Mouse (Mus musculus) testis, postnatal 10 days (tissue): Measurements from ENCODE around the gene Zfp11.
"Not testable (repeated sequence)": the region's sequence is repeated elsewhere in the genome, so short reads cannot be mapped to it uniquely, and the experiment has no call there.

Source experiments
- DNase-seq: peaks from one replicate; pipeline ENCODE4 v3.0.0; 2021; ENCODE audit warnings: low spot score

Zfp11 gene

DNA sequence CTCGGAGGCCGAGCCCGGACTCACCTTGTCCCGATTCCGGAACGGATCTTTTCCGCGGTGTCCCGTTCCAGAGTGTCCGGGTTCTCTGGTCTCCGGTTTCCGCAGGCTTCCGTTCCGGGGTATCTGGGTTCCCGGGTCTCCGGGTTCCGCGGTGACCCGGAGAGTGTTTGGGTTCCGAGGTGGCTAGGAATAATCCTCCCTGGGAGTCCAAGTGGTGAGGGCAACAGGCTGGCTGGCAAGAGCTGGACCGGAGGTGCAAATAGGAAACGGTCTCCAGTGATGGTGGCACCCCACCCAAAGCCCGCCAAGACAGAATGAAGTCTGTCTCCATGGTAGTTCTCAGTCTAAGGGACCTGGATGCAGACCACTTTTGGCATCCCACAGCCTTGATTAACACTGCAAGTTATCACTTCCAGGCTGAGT is at the start of gene Zfp11:
Gene Zfp11, minus strand, starts transcription at position 64 of the 423 bp plus-strand sequence.
- peak; percentile 88 for DNase-seq

DNA sequence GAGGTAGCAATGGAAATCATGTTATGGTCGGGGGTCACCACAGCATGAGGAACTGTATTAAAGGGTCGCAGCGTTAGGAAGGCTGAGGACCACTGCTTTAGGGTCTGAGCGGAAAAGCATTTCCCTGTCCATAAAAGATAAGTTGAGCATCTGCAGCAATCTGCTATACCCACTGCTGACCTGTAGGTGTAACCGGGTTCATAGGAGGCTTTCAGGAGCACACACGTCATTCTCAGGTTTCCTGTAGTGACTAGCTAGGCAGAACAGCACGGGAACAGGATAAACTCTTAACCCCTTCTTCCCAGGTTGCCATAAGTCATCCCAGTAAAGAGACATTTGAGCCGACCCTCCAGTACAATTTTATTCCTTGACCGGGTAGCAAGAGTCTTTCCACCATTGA is 47.1 kb upstream of the Zfp11 start:
- peak; percentile 20 for DNase-seq

DNA sequence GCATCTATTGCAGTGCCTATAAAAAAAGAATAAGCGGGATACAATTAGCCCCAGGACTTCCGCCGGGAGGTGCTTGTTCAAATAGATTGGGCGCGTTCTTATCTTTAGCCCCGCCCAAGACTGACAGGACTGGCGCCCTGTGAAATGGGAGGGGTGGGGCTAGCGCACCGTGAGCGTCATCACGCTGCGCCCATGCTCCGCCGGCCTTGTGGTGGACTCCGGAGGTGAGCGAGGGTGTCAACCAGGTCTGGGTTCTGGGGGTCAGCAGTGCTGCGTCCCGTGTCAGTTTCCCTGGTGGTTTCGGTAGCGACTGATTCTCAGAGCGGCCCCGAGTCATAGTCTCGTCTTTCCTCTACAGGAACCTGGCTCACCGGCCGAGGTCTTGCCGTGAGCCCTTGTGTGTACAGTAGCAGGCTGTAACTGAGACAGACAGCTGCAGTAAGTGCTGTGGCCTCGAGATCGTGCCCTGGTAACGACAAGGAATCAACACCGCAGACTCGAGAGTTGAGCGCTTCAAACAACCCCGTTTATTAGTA is 45.5 kb upstream of the Zfp11 start, which contains the start of gene Mrps17:
Gene Mrps17, plus strand, starts transcription at position 172 of the 536 bp plus-strand sequence.
- peak; percentile 94 for DNase-seq

DNA sequence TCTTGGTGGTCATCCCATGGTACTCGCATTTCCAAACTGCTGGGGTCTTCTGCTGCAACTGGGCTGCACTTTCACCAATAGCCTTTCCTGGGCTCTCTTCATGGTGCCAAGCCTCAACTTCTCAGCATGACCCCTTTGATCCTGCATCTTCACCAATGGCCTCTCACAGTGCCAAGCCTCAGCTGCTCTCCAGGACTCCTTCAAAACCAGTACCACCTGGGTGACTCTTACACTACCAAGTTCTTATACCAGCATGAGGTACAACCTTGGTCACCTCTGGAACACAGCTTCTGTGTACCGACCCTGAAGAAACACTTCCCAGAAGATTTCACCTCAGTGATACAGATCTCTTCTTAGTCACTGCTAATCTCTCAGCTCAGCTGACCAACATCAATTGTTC is 38.5 kb upstream of the Zfp11 start, which contains the start of gene Sept14:
Gene Sept14, minus strand, starts transcription at position 101 of the 400 bp plus-strand sequence.
- peak; percentile 31 for DNase-seq

DNA sequence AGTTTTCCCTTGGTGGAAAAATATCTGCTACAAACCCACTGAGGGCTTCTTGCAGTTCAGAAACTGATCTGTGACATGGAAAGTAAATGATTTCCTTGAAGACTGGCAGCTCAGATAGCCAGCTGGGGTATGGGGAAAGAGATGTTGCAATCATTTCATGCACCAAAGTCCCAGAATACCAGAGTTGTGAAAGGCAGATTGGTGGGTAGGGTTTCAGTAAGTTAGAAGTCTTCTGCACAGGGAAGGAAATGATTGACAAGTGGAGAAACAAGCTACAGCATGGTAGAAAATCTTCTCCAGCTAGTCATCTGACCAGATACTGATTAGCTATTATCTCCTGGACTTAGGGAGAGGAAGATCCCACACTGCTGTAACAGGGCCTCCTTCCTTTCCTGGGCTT is 33.5 kb upstream of the Zfp11 start:
- DNase-seq: no peak

DNA sequence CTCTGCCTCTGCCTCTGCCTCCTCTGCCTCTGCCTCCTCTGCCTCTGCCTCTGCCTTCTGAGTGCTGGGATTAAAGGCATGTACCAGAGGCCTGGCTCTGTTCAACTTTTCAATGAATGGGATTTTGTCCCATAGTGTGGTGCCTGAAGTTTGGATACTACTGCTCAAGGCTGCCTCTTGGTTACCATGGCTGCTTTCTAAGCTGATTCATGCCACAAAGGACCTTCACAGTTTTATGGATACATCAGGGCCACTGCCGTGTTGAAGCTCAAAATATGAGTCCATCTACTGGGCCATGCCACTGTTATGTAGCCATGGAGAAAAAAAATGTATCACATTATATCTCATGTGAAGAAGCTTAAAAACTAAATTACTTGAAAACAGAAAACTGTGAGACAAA is 31.8 kb upstream of the Zfp11 start:
- DNase-seq: peak; percentile 5

- peak; percentile 28 for DNase-seq
Observed at GRCm38 (mm10) chr5:129700506-129700905, 30.6 kb upstream of the Zfp11 start.

DNA sequence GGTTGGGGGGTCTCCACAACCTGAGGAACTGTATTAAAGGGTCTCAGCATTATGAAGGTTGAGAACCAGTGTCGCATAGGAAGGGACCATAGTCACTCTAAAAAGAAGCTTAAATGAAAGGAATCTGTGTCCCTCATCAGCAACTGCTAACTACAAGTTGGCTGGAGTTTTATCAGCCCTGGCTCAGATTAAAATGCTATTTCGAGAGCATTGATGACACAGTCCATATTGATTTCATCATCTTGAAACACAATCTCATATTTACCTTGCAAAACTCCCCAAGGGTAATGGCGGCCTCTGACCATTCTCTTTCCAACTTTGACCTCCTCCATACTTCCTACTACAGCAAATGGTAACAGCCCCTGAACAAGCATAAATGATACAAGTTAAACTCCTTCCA is 20.6 kb upstream of the Zfp11 start:
- no peak for DNase-seq

DNA sequence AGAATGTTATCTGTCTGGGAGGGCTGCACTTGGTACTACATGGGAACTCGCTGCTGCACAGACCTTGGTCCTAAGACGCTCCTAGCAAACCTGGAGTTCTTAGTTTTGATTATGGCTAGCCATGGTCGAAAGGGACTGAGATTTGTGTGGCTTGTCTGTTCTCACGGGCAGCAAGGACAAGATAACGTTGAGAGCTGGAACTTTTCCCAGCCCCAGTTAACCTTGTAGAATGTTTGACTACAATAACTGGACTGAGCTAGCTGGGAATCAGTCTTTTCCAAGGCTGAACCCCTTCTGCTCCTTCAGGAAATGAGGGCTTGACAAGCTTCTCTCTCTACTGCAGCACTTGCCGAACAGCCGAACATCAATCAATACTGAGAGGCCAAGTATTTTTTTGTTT is 17.7 kb upstream of the Zfp11 start:
- peak; percentile 43 for DNase-seq

DNA sequence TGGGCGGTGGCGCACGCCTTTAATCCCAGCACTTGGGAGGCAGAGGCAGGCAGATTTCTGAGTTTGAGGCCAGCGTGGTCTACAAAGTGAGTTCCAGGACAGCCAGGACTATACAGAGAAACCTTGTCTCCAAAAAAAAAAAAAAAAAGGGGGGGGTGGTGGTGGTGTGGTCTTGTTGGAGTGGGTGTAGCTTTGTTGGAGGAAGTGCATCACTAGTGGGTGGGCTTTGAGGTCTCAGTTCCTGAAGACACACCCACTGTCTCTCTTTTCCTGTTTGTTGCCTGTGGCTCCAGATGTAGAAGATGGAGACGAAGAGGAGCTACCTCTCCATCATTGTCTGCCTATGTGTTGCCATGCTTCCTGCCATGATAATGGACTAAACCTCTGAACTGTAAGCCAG is 15.2 kb upstream of the Zfp11 start:
- DNase-seq: peak; percentile 14

DNA sequence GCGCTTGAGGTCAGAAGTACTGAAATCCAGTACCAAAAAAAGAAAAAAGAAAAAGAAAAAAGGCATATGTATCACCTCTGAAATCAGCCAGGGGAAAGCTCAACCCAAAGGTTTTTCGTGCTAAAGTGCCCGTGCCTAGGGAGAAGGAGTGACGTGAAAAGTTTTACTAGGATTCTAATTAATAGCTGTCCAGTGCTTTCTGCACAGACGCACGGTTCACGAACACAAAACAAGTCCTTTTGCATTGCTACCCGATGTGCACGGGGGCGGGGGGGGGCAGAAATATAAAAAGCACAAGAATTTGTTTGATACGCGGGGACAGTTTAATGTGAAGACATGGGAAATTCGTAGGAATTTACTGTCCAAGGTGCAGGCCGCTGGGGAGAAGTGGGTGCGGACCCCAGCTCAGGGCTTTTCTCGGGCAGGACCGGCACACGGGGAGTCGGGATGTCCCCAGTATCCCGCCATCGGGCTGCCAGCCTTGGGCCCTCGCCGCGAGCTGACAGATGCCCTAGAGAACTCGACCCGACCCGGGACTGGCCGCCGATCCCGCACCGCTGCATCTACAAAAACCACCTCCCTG is 355 bp downstream of the Zfp11 start:
- DNase-seq: no peak

GRCm38 (mm10) chr5:129667851-129668250 is 2.0 kb downstream of the Zfp11 start:
- DNase-seq: peak; percentile 18

DNA sequence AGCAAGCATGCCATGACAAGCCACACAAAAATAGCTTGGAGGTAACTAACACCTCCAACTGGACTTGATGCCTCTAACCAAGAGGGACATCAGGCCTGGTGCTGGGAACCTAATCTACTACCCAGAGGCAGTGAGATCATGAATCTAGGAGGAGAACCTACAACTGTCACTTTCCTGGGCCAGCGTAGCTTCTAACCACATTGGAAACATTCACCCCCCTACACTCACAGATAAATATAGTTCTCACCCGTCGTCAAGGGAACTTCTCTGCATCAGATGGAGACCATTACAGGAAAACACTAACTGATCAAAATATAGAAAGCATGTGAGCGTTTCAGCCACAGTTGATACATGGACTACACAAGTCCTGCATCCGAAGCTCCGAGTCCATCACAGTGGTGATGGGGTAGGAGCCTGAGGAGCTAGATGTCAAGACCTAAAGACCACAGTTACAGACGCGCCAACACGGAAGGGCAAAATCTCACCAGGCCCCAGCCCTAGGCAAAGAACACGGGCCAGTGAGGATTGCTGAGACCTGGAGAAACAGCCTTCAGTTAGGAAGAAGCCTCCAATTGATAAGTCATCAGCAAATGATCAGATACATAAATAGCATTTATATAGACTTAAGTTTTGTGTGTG is 3.5 kb downstream of the Zfp11 start:
- DNase-seq: no peak

DNA sequence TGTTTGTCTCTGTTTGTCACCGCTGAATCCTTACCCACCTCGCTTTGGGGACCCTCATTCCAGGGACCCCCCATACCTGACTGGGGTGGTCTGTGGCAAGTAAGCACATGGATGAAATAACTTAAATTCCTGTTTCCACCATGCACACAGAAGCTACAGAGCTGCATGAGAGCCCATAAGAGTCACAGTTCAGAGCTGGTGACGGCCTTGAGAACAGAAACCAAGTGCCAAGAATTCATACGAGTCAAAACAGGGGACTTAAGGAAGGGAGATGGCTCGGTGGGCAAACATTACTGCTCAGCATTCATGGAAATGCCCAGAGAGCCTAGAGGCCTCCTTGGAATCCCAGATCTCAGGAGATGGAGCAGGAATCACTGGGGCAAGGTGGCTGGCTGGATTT is 5.8 kb downstream of the Zfp11 start:
- DNase-seq: no peak

DNA sequence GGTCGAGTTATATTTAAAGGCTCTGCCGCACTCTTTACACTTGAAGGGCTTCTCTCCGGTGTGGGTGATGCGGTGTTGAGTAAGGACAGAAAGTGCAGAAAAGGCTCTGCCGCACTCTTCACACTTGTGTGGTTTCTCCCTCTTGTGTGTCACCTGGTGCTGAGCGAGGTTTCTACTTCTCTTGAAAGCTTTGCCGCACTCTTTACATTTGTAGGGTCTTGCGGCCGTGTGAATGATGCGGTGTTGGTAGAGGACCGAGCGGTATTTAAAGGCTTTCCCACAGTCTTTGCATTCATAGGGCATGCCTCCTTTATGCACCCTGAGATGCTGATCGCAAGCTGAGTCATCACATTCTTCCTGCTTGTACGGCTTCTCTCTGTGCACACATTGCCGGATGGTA is 12.0 kb downstream of the Zfp11 start:
- DNase-seq: no peak

DNA sequence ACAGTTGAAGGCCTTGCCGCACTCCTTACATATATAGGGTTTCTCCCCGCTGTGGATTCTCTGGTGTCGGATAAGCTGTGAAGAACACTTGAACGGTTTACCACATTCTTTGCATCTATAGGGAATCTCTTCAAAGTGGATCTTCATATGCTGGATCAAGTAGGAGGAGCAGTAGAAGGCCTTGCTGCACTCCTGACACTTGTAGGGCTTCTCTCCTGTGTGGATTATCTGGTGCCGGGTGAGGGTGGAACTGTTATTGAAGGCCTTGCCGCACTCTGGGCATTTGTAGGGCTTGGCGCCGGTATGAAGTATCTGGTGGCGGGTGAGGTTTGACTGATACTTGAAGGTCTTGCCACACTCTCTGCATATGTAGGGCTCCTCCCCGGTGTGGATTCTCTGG is 12.9 kb downstream of the Zfp11 start:
- no peak for DNase-seq

GRCm38 (mm10) chr5:129650858-129651257 is 19.0 kb downstream of the Zfp11 start:
- no peak for DNase-seq

GRCm38 (mm10) chr5:129632270-129633250 is 37.3 kb downstream of the Zfp11 start:
- not testable (repeated sequence) for DNase-seq

DNA sequence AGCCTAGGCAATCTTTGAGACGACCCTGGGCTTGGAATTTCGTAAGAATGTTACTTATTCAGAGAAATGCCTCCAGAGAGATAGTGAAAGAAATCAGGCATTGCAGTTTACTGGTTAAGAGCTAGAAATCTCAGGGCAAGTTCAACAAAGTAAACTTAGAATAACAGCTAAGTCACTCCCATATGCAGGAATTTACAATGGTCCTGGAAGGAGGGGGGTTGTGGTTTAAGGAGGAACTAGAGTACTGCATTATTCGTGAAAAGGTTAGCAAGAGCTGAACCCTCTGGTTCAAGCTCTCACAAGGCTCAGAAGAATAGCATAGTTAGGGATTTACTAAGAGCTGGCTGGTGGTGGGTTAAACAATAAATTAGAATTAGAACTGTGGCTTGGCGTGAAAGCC is 43.3 kb downstream of the Zfp11 start:
- DNase-seq: not testable (repeated sequence)

DNA sequence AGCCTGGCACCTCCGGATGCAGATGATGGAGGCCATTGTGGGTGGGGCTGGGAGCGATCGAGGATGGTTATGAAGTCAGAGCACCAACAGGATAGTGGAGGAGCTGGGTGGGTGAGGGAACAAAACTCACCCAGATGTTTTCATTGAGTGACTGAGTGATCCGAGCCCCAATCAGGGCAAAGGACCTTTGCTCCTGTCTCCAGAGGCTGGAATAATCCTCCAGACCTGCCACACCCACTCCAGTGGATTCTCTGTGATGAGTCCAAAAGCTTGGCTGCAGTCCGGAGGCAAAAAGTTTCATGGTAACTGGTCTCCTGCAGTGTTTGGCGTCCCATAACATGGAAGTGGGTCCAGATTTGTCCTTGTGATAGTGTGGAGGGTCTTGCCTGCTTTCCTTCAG is 43.8 kb downstream of the Zfp11 start:
- peak; percentile 36 for DNase-seq

GRCm38 (mm10) chr5:129621361-129621760 is 48.5 kb downstream of the Zfp11 start:
- no peak for DNase-seq

- DNase-seq: peak; percentile 27
Observed at GRCm38 (mm10) chr5:129620600-129620999, 49.3 kb downstream of the Zfp11 start.
